Mouse (Mus musculus) heart, postnatal 0 days (tissue): ENCODE results near the gene Ficd. TPM values are rescaled to one million over a fixed set of nuclear protein-coding genes. Genes with fewer than 3 reads are reported as not detected.

Source experiments
- ATAC-seq: fragments of 200-750 bp; cut with Nextera tagmentation; 2 replicates; pipeline ENCODE4 v1.8.0; 2017; ENCODE audit warnings: low read depth, moderate number of reproducible peaks, moderate library complexity; ENCODE audit not compliant: insufficient read depth
- DNase-seq: peaks from one replicate; pipeline ENCODE4 v3.0.0-alpha.2; 2016; ENCODE audit warnings: low spot score
- H3K27ac ChIP-seq: fragments of 300-500 bp; sonication (generic); 2 replicates; pipeline ENCODE4 v1.5.1; 2014; ENCODE audit warnings: low read depth, mild to moderate bottlenecking
- H3K27me3 ChIP-seq: fragments of 300-500 bp; sonication (generic); 2 replicates; pipeline ENCODE4 v1.6.1; 2014; ENCODE audit warnings: low read length, mixed read lengths; ENCODE audit not compliant: control insufficient read depth, insufficient read depth
- H3K36me3 ChIP-seq: fragments of 300-500 bp; sonication (generic); replicated peaks from 2 replicates; pipeline ENCODE4 v1.6.1; 2014; ENCODE audit warnings: low read length, mixed read lengths; ENCODE audit not compliant: control insufficient read depth, insufficient read depth
- H3K4me1 ChIP-seq: fragments of 300-500 bp; sonication (generic); 2 replicates; pipeline ENCODE4 v1.6.1; 2014; ENCODE audit warnings: antibody characterized with exemption; ENCODE audit not compliant: control insufficient read depth, insufficient read depth
- H3K4me2 ChIP-seq: fragments of 300-500 bp; sonication (generic); 2 replicates; pipeline ENCODE4 v1.6.1; 2014; ENCODE audit warnings: low read depth, mild to moderate bottlenecking, low read length, moderate library complexity
- H3K4me3 ChIP-seq: fragments of 300-500 bp; sonication (generic); 2 replicates; pipeline ENCODE4 v1.5.1; 2014; ENCODE audit warnings: low read depth, low read length
- H3K9ac ChIP-seq: fragments of 300-500 bp; sonication (generic); replicated peaks from 2 replicates; pipeline ENCODE4 v1.6.1; 2014; ENCODE audit warnings: low read depth, low read length, mixed read lengths
- H3K9me3 ChIP-seq: fragments of 300-500 bp; sonication (generic); replicated peaks from 2 replicates; pipeline ENCODE4 v1.6.1; 2016; ENCODE audit warnings: low read length; ENCODE audit not compliant: control insufficient read depth
- CTCF ChIP-seq: IDR thresholded peaks from 2 replicates; pipeline ENCODE4 v1.5.1; 2016; ENCODE audit warnings: antibody characterized with exemption, control low read depth, low read depth
- EP300 ChIP-seq: IDR thresholded peaks from 2 replicates; pipeline ENCODE4 v1.6.1; 2016; ENCODE audit warnings: antibody characterized with exemption, low read depth
- WGBS: fragments of 180-500 bp; shearing (Covaris S2); extraction: QIAGEN DNeasy Blood & Tissue Kit; methylation state at CpG from one replicate; pipeline ENCODE4 v1.1.7; 2014; 5-methylcytosine and 5-hydroxymethylcytosine counted together
- polyA plus RNA-seq: library from polyadenylated mRNA; unstranded; fragments of >200 nt; fragmentation: Nextera tagmentation; extraction: Ambion mirVana; gene quantifications from 2 replicates; pipeline ENCODE4 v1.2.1, GENCODE M21; 2015
- total RNA-seq: library from RNA; depleted of rRNA; stranded (reverse); fragments of >200 nt; gene quantifications from 2 replicates; pipeline ENCODE4 v1.2.3, GENCODE M21; 2014; ENCODE audit warnings: low replicate concordance

The Ficd gene
- total and polyA plus RNA-seq, 2 experiments from 2014 or later: 4.1 to 5.5 TPM

- H3K4me1 ChIP-seq: peaks cover 12% of the 10 kb centered on the region
Observed at GRCm38 (mm10) chr5:113737607-113738237, 2.1 kb downstream of the Ficd start.

GRCm38 (mm10) chr5:113747629-113748028, 12.0 kb downstream of the Ficd start:
- 97% methylated on average over 5 of the region's 5 CpGs for WGBS
- Histone ChIP-seq H3K9ac (no peak overlapping the region), H3K36me3 (peaks cover 99% of the 10 kb centered on the region), H3K4me2 (no peak overlapping the region), H3K4me1 (no peaks in the 10 kb centered on the region), H3K27ac (no peak overlapping the region), H3K4me3 (no peak overlapping the region), H3K9me3 (no peaks in the 10 kb centered on the region), H3K27me3 (no peaks in the 10 kb centered on the region)
- no peak for ATAC-seq
- no peak for DNase-seq
- TF ChIP-seq EP300 (no peak), CTCF (no peak)

More at GRCm38 (mm10) chr5:113737607-113738237, 2.1 kb downstream of the Ficd start:
- H3K4me3 ChIP-seq: no peak overlapping the region
- no peaks in the 10 kb centered on the region for H3K9me3 ChIP-seq
- no peak for DNase-seq
- peaks cover 49% of the 10 kb centered on the region for H3K36me3 ChIP-seq
- H3K27me3 ChIP-seq: no peaks in the 10 kb centered on the region
- H3K9ac ChIP-seq: no peak overlapping the region
- 88% methylated on average over 11 of the region's 11 CpGs for WGBS
- no peak for TF ChIP-seq EP300
- no peak for TF ChIP-seq CTCF
- H3K27ac ChIP-seq: no peak overlapping the region
- ATAC-seq: no peak
- H3K4me2 ChIP-seq: no peak overlapping the region

GRCm38 (mm10) chr5:113748556-113749331, 13.1 kb downstream of the Ficd start:
- TF ChIP-seq CTCF (no peak), EP300 (no peak)
- Histone ChIP-seq H3K9me3 (no peaks in the 10 kb centered on the region), H3K36me3 (peaks cover 99% of the 10 kb centered on the region), H3K27me3 (no peaks in the 10 kb centered on the region), H3K9ac (no peak overlapping the region), H3K27ac (no peak overlapping the region), H3K4me2 (no peak overlapping the region), H3K4me3 (no peak overlapping the region), H3K4me1 (no peaks in the 10 kb centered on the region)
- 93% methylated on average over 13 of the region's 13 CpGs for WGBS
- no peak for DNase-seq
- no peak for ATAC-seq

- H3K36me3 ChIP-seq: peaks cover 98% of the 10 kb centered on the region
- 83% methylated on average over 9 of the region's 9 CpGs for WGBS
Observed at GRCm38 (mm10) chr5:113751521-113752157, 16.0 kb downstream of the Ficd start.

GRCm38 (mm10) chr5:113755347-113756030, 19.9 kb downstream of the Ficd start:
- DNase-seq (no peak), ATAC-seq (no peak)
- H3K27me3 ChIP-seq: no peaks in the 10 kb centered on the region
- H3K27ac ChIP-seq: no peak overlapping the region
- H3K4me3 ChIP-seq: no peak overlapping the region
- WGBS: 82% methylated on average over 15 of the region's 15 CpGs
- H3K9ac ChIP-seq: no peak overlapping the region
- H3K9me3 ChIP-seq: no peaks in the 10 kb centered on the region
- no peak for TF ChIP-seq EP300
- TF ChIP-seq CTCF: no peak
- no peak overlapping the region for H3K4me2 ChIP-seq
- H3K4me1 ChIP-seq: no peaks in the 10 kb centered on the region
- H3K36me3 ChIP-seq: peaks cover 99% of the 10 kb centered on the region

More at GRCm38 (mm10) chr5:113751521-113752157, 16.0 kb downstream of the Ficd start:
- no peak overlapping the region for H3K4me3 ChIP-seq
- H3K27me3 ChIP-seq: no peaks in the 10 kb centered on the region
- no peak overlapping the region for H3K4me2 ChIP-seq
- H3K9me3 ChIP-seq: no peaks in the 10 kb centered on the region
- no peaks in the 10 kb centered on the region for H3K4me1 ChIP-seq
- no peak overlapping the region for H3K9ac ChIP-seq
- ATAC-seq (no peak), DNase-seq (no peak)
- no peak overlapping the region for H3K27ac ChIP-seq
- TF ChIP-seq EP300: no peak
- TF ChIP-seq CTCF: no peak
